Mouse (Mus musculus): ENCODE measurements around the gene Zfp639.

GRCm38 (mm10) chr3:32500346-32500745 lies 9.7 kb upstream of the Zfp639 start:
- no peak for TF ChIP-seq CTCF (IDR thresholded peaks at IDR 0.05; ENCODE audit: extremely low read depth, insufficient read depth, insufficient read length, insufficient replicate concordance)
- TF ChIP-seq POLR2A (IDR thresholded peaks at IDR 0.05; ENCODE audit: low read depth, low read length), result no peak

Data from spleen, adult 2 months (tissue).